Mouse (Mus musculus) embryonic facial prominence, embryonic 11.5 days (tissue): Measurements from ENCODE around the gene Rbm18. TPM values are rescaled to one million over a fixed set of nuclear protein-coding genes. Genes with fewer than 3 reads are reported as not detected.

ENCODE experiments used
- ATAC-seq: fragments of 200-750 bp; cut with Nextera tagmentation; replicated peaks from 2 replicates; pipeline ENCODE4 v1.8.0; 2017; ENCODE audit warnings: low read depth; ENCODE audit not compliant: insufficient number of reproducible peaks, low FRiP score, low TSS enrichment
- DNase-seq: peaks from one replicate; pipeline ENCODE4 v3.0.0-alpha.2; 2015; ENCODE audit warnings: low spot score
- H3K27ac ChIP-seq: fragments of 300-500 bp; sonication (generic); replicated peaks from 2 replicates; pipeline ENCODE4 v1.5.1; 2014; ENCODE audit warnings: mild to moderate bottlenecking, low read depth, low read length, control low read depth
- H3K27me3 ChIP-seq: fragments of 300-500 bp; sonication (generic); 2 replicates; pipeline ENCODE4 v1.6.1; 2014; ENCODE audit warnings: mild to moderate bottlenecking, low read length, moderate library complexity, mixed read lengths; ENCODE audit not compliant: control insufficient read depth, insufficient read depth
- H3K36me3 ChIP-seq: fragments of 300-500 bp; sonication (generic); replicated peaks from 2 replicates; pipeline ENCODE4 v1.6.1; 2014; ENCODE audit warnings: low read depth, mild to moderate bottlenecking, low read length, moderate library complexity, mixed read lengths; ENCODE audit not compliant: control insufficient read depth, insufficient read depth
- H3K4me1 ChIP-seq: fragments of 300-500 bp; sonication (generic); 2 replicates; pipeline ENCODE4 v1.6.1; 2014; ENCODE audit warnings: low read length, mixed read lengths; ENCODE audit not compliant: control insufficient read depth, insufficient read depth
- H3K4me2 ChIP-seq: fragments of 300-500 bp; sonication (generic); 2 replicates; pipeline ENCODE4 v1.6.1; 2014; ENCODE audit warnings: low read depth, mild to moderate bottlenecking, control low read depth, low read length, moderate library complexity
- H3K4me3 ChIP-seq: fragments of 300-500 bp; sonication (generic); 2 replicates; pipeline ENCODE4 v1.5.1; 2014; ENCODE audit warnings: low read depth, low read length, control low read depth
- H3K9ac ChIP-seq: fragments of 300-500 bp; sonication (generic); replicated peaks from 2 replicates; pipeline ENCODE4 v1.6.1; 2014; ENCODE audit warnings: mild to moderate bottlenecking, control low read depth, low read length
- H3K9me3 ChIP-seq: fragments of 300-500 bp; sonication (generic); replicated peaks from 2 replicates; pipeline ENCODE4 v1.6.1; 2016; ENCODE audit warnings: mild to moderate bottlenecking, low read length, inconsistent platforms, mixed read lengths; ENCODE audit not compliant: control insufficient read depth
- WGBS: fragments of 180-500 bp; shearing (Covaris S2); extraction: QIAGEN DNeasy Blood & Tissue Kit; methylation state at CpG from one replicate; pipeline ENCODE4 v1.1.7; 2014; 5-methylcytosine and 5-hydroxymethylcytosine counted together
- polyA plus RNA-seq: library from polyadenylated mRNA; unstranded; fragments of >200 nt; fragmentation: Nextera tagmentation; extraction: Ambion mirVana; gene quantifications from 2 replicates; pipeline ENCODE4 v1.2.1, GENCODE M21; 2014

The Rbm18 gene
- polyA plus RNA-seq, 1 experiment from 2014 or later, result 114 TPM

GRCm38 (mm10) chr2:36103555-36104367, 32.8 kb downstream of the Rbm18 start:
- Histone ChIP-seq H3K27me3 (peaks cover 68% of the 10 kb centered on the region), H3K27ac (peak overlapping the region; percentile 85), H3K4me3 (peak overlapping the region; percentile 57), H3K4me1 (peaks cover 16% of the 10 kb centered on the region; the same call in 1 of the 2 replicates), H3K9me3 (no peaks in the 10 kb centered on the region), H3K4me2 (peak overlapping the region; percentile 74), H3K9ac (peak overlapping the region; percentile 80), H3K36me3 (no peaks in the 10 kb centered on the region)
- peak; percentile 52 for DNase-seq
- ATAC-seq, result no peak
- under 1% methylated on average over 38 of the region's 38 CpGs for WGBS

- ATAC-seq, result no peak
- Histone ChIP-seq H3K4me2 (peak overlapping the region; percentile 74), H3K9me3 (no peaks in the 10 kb centered on the region), H3K4me3 (peak overlapping the region; percentile 57), H3K36me3 (no peaks in the 10 kb centered on the region), H3K9ac (peak overlapping the region; percentile 80), H3K27me3 (peaks cover 70% of the 10 kb centered on the region), H3K4me1 (peaks cover 16% of the 10 kb centered on the region; the same call in 1 of the 2 replicates), H3K27ac (peak overlapping the region; percentile 66)
- 1% methylated on average over 21 of the region's 21 CpGs for WGBS
- no peak for DNase-seq
Observed at GRCm38 (mm10) chr2:36103069-36103554, 33.5 kb downstream of the Rbm18 start.

- Histone ChIP-seq H3K4me3 (peak overlapping the region; percentile 57), H3K27me3 (peaks cover 70% of the 10 kb centered on the region), H3K4me1 (peaks cover 16% of the 10 kb centered on the region; the same call in 1 of the 2 replicates), H3K27ac (peak overlapping the region; percentile 66), H3K9ac (peak overlapping the region; percentile 80), H3K4me2 (peak overlapping the region; percentile 74), H3K9me3 (no peaks in the 10 kb centered on the region), H3K36me3 (no peaks in the 10 kb centered on the region)
- WGBS, result under 1% methylated on average over 21 of the region's 21 CpGs
- 0 out of 2 replicates have a peak, but pooled peaks have one; percentile 14 for ATAC-seq
- peak; percentile 59 for DNase-seq
Observed at GRCm38 (mm10) chr2:36102559-36102946, 34.0 kb downstream of the Rbm18 start.

- 2% methylated on average over 28 of the region's 28 CpGs for WGBS
- H3K4me1 ChIP-seq, result peaks cover 16% of the 10 kb centered on the region; the same call in 1 of the 2 replicates
- H3K27me3 ChIP-seq, result peaks cover 68% of the 10 kb centered on the region
Observed at GRCm38 (mm10) chr2:36101866-36102558, 34.6 kb downstream of the Rbm18 start.

GRCm38 (mm10) chr2:36099739-36100138, 36.8 kb downstream of the Rbm18 start:
- H3K4me2 ChIP-seq, result no peak overlapping the region
- no peaks in the 10 kb centered on the region for H3K36me3 ChIP-seq
- H3K9ac ChIP-seq, result no peak overlapping the region
- peaks cover 70% of the 10 kb centered on the region for H3K27me3 ChIP-seq
- WGBS, result 6% methylated on average over 6 of the region's 6 CpGs
- no peak for ATAC-seq
- H3K4me1 ChIP-seq, result peaks cover 11% of the 10 kb centered on the region; the same call in 1 of the 2 replicates
- DNase-seq, result no peak
- H3K27ac ChIP-seq, result no peak overlapping the region
- no peaks in the 10 kb centered on the region for H3K9me3 ChIP-seq
- H3K4me3 ChIP-seq, result no peak overlapping the region

More at GRCm38 (mm10) chr2:36101866-36102558, 34.6 kb downstream of the Rbm18 start:
- peak overlapping the region; percentile 80 for H3K9ac ChIP-seq
- no peaks in the 10 kb centered on the region for H3K36me3 ChIP-seq
- no peak for ATAC-seq
- no peak for DNase-seq
- H3K9me3 ChIP-seq, result no peaks in the 10 kb centered on the region
- H3K27ac ChIP-seq, result peak overlapping the region; percentile 35; the same call in 1 of the 2 replicates
- H3K4me2 ChIP-seq, result peak overlapping the region; percentile 74
- H3K4me3 ChIP-seq, result peak overlapping the region; percentile 57

GRCm38 (mm10) chr2:36098021-36098420, 38.6 kb downstream of the Rbm18 start:
- Histone ChIP-seq H3K36me3 (no peaks in the 10 kb centered on the region), H3K9me3 (no peaks in the 10 kb centered on the region), H3K27me3 (peaks cover 76% of the 10 kb centered on the region), H3K9ac (no peak overlapping the region), H3K4me2 (peak overlapping the region; percentile 3; the same call in 1 of the 2 replicates), H3K4me1 (peaks cover 5% of the 10 kb centered on the region; the same call in 1 of the 2 replicates), H3K27ac (no peak overlapping the region), H3K4me3 (no peak overlapping the region)
- WGBS, result 5% methylated on average over 5 of the region's 5 CpGs
- ATAC-seq (no peak), DNase-seq (no peak)

GRCm38 (mm10) chr2:36097129-36097815, 39.3 kb downstream of the Rbm18 start:
- DNase-seq (no peak), ATAC-seq (no peak)
- Histone ChIP-seq H3K4me2 (no peak overlapping the region), H3K9me3 (no peaks in the 10 kb centered on the region), H3K4me3 (no peak overlapping the region), H3K27ac (no peak overlapping the region), H3K36me3 (no peaks in the 10 kb centered on the region), H3K4me1 (0 out of 2 replicates have a peak, but pooled peaks cover 5% of the 10 kb centered on the region), H3K9ac (no peak overlapping the region), H3K27me3 (peaks cover 73% of the 10 kb centered on the region)
- WGBS, result 5% methylated on average over 18 of the region's 18 CpGs
